Comparison of ENCODE assay signal across 17 mouse cellular contexts in the genomic region with DNA sequence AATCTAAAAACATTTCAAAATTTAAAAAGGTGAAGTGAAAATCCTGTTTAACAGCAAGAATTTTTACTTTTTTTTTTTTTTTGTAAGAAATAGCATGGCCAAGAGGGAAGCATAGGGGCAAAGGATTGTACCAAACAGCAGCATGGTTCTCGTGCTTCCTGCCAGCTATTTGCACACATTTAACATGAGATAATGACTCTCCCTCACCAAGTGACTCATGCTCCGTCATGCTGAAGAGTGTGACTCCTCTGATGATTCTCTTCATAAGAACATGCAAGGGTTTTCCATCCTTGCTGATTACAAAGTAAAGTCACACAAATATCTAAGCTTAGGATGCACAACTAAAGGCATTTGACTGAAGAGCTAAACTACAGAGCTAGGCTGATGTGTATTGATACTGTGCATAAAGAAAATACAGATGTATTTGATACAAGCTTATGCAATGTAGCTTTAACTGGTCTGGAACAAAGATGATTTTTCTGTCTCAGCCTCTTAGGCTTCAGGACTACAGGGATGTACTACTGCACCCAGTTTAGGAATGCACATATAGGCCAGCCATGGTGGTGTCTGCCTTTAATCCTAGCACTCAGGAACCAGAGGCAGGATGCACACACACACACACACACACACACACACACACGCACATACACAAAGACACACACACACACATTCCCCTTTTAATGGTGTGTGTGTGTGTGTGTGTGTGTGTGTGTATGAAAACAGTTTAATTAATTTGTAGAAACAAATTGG. TPM values are rescaled to one million over a fixed set of nuclear protein-coding genes. Genes with fewer than 3 reads are reported as not detected.
DNase-seq lines count a peak whose midpoint lies in the region; ATAC-seq and TF ChIP-seq lines count a peak whose summit lies in the region.
"Had no signal": no experiment of that assay in that cellular context is flagged by ENCODE, and none has a peak within 500 bp of the region (broad histone marks: within the 10 kb centered on the region; RNA-seq: fewer than 3 reads in every experiment).

No protein-coding gene starts in this region.

- no peak overlapping the region for H3K4me2 ChIP-seq in liver, embryonic 13.5 days
- no peak overlapping the region for H3K4me2 ChIP-seq in liver, embryonic 11.5 days
- H3K4me2 ChIP-seq in lung, postnatal 0 days (replicated peaks; ENCODE audit: low read depth, low read length) = no peak overlapping the region
- H3K4me2 ChIP-seq: embryonic facial prominence, embryonic 13.5 days had no signal

- 39% methylated on average over 3 of the region's 3 CpGs for WGBS in liver, embryonic 13.5 days (ENCODE audit: insufficient replicate concordance)
- 62% methylated on average over 3 of the region's 3 CpGs for WGBS in liver, embryonic 11.5 days
- WGBS in macrophage (ENCODE audit: missing documents) = 40% methylated on average over 2 of the region's 3 CpGs
- 64% methylated on average over 3 of the region's 3 CpGs for WGBS in lung, postnatal 0 days

- DNase-seq in liver, embryonic 13.5 days = no peak
- DNase-seq in liver, embryonic 11.5 days (ENCODE audit: low spot score) = no peak
- DNase-seq in 416B (ENCODE audit: low read depth) = peak; percentile 4
- peak; percentile 62 to 65 for DNase-seq in CD8-positive naive resting alpha-beta T cell, adult 2 months (ENCODE audit: low read depth in 2 of 2, low spot score in 2 of 2)
- DNase-seq in embryo, embryonic 9.5 days (ENCODE audit: extremely low spot score) = no peak
- no peak for DNase-seq in lung, postnatal 0 days (ENCODE audit: low spot score)
- DNase-seq: cerebellum, adult 2 months; heart, adult 18-20 months; kidney, adult 8-10 months; layer of hippocampus, adult 9-11 months; lung, postnatal 10 days; right cerebral cortex, postnatal 4 days had no signal

- no peaks in the 10 kb centered on the region for H3K9me3 ChIP-seq in liver, embryonic 13.5 days (replicated peaks)
- H3K9me3 ChIP-seq in liver, embryonic 11.5 days (ENCODE audit: control insufficient read depth, low read length) = no peaks in the 10 kb centered on the region
- H3K9me3 ChIP-seq in lung, postnatal 0 days (ENCODE audit: low read length) = no peaks in the 10 kb centered on the region
- H3K9me3 ChIP-seq: embryonic facial prominence, embryonic 13.5 days; G1E; limb, embryonic 10.5 days had no signal

- no peak for TF ChIP-seq EP300 in lung, postnatal 0 days (IDR thresholded peaks at IDR 0.05)

- peaks cover 52% of the 10 kb centered on the region for H3K79me2 ChIP-seq in macrophage (ENCODE audit: inconsistent target)

- peak; percentile 54 for ATAC-seq in liver, embryonic 13.5 days (ENCODE audit: low read depth)
- no peak for ATAC-seq in liver, embryonic 11.5 days (replicated peaks; ENCODE audit: low FRiP score)
- no peak for ATAC-seq in lung, postnatal 0 days

- H3K9ac ChIP-seq in liver, embryonic 13.5 days = no peak overlapping the region
- H3K9ac ChIP-seq in liver, embryonic 11.5 days (ENCODE audit: low read depth, low read length) = no peak overlapping the region
- no peak overlapping the region for H3K9ac ChIP-seq in lung, postnatal 0 days (replicated peaks; ENCODE audit: low read depth)
- H3K9ac ChIP-seq: embryonic facial prominence, embryonic 13.5 days had no signal

- no peak overlapping the region for H3K27ac ChIP-seq in liver, embryonic 13.5 days
- no peak overlapping the region for H3K27ac ChIP-seq in liver, embryonic 11.5 days (ENCODE audit: low read depth, low read length)
- H3K27ac ChIP-seq in macrophage = peak overlapping the region; percentile 90
- H3K27ac ChIP-seq in lung, postnatal 0 days (ENCODE audit: low read length) = no peak overlapping the region
- H3K27ac ChIP-seq: embryonic facial prominence, embryonic 13.5 days; limb, embryonic 10.5 days had no signal

- no peaks in the 10 kb centered on the region for H3K36me3 ChIP-seq in liver, embryonic 13.5 days
- no peaks in the 10 kb centered on the region for H3K36me3 ChIP-seq in liver, embryonic 11.5 days (ENCODE audit: control insufficient read depth, insufficient read depth, low read length)
- H3K36me3 ChIP-seq in macrophage (ENCODE audit: inconsistent target) = no peaks in the 10 kb centered on the region
- no peaks in the 10 kb centered on the region for H3K36me3 ChIP-seq in lung, postnatal 0 days (ENCODE audit: insufficient read depth, low read length)
- H3K36me3 ChIP-seq: embryonic facial prominence, embryonic 13.5 days; G1E; limb, embryonic 10.5 days had no signal

- H3K4me1 ChIP-seq in liver, embryonic 13.5 days (replicated peaks) = 0 out of 2 replicates have a peak, but pooled peaks cover 3% of the 10 kb centered on the region
- no peaks in the 10 kb centered on the region for H3K4me1 ChIP-seq in liver, embryonic 11.5 days (replicated peaks; ENCODE audit: control insufficient read depth, insufficient read depth, low read length)
- H3K4me1 ChIP-seq in lung, postnatal 0 days (ENCODE audit: insufficient read depth, low read depth, low read length) = no peaks in the 10 kb centered on the region; the same call in 1 of the 2 replicates
- H3K4me1 ChIP-seq: embryonic facial prominence, embryonic 13.5 days; limb, embryonic 10.5 days had no signal

- H3K27me3 ChIP-seq in liver, embryonic 13.5 days = no peaks in the 10 kb centered on the region
- no peaks in the 10 kb centered on the region for H3K27me3 ChIP-seq in liver, embryonic 11.5 days (replicated peaks; ENCODE audit: control insufficient read depth, insufficient read depth, low read length)
- H3K27me3 ChIP-seq in lung, postnatal 0 days (replicated peaks; ENCODE audit: insufficient read depth, low read length) = no peaks in the 10 kb centered on the region
- H3K27me3 ChIP-seq: embryonic facial prominence, embryonic 13.5 days had no signal

- TF ChIP-seq CTCF in lung, postnatal 0 days (IDR thresholded peaks at IDR 0.05) = no peak

- H3K4me3 ChIP-seq in liver, embryonic 13.5 days (replicated peaks) = no peak overlapping the region
- H3K4me3 ChIP-seq in liver, embryonic 11.5 days (ENCODE audit: low read depth, low read length) = no peak overlapping the region
- peak overlapping the region; percentile 43 for H3K4me3 ChIP-seq in macrophage (ENCODE audit: inconsistent target)
- no peak overlapping the region for H3K4me3 ChIP-seq in lung, postnatal 0 days (ENCODE audit: low read depth, low read length)
- H3K4me3 ChIP-seq: embryonic facial prominence, embryonic 13.5 days; limb, embryonic 10.5 days; myocyte had no signal

RNA-seq across cellular contexts. Expression of a gene that starts 1.6 kb away (rescaled TPM):
- 0.22 and 0.36 TPM in 2 replicates for polyA plus RNA-seq in liver, embryonic 13.5 days (2015; fragmentation: Nextera tagmentation; extraction: Ambion mirVana)
- polyA plus RNA-seq in liver, embryonic 11.5 days (2014; fragmentation: Nextera tagmentation; extraction: Ambion mirVana) = 0.14 and 0.38 TPM in 2 replicates
- total RNA-seq in macrophage (2018; cell fraction: chromatin; rRNA removed) = 100 to 1,000 TPM in 10 of 26 experiments, 10 to 100 TPM in 15, 1 to 10 TPM in 1; 8.1 to 227 (median 45.6) TPM
- total RNA-seq in macrophage (2018; cell fraction: cytosol; rRNA removed) = 100 to 1,000 TPM in 9 of 26 experiments, 10 to 100 TPM in 14, 1 to 10 TPM in 3; 8.7 to 154 (median 56.6) TPM
- total RNA-seq in macrophage (2018; cell fraction: nucleus; rRNA removed) = 100 to 1,000 TPM in 11 of 26 experiments, 10 to 100 TPM in 15; 17.0 to 211 (median 48.1) TPM
- polyA plus RNA-seq in macrophage (2018) = 63.7 to 256 TPM (median 96.3 TPM) in 3 replicates
- polyA plus RNA-seq in lung, postnatal 0 days (2015; fragmentation: Nextera tagmentation; extraction: Ambion mirVana) = 0.74 and 0.76 TPM in 2 replicates
- polyA plus RNA-seq: embryonic facial prominence, embryonic 13.5 days; G1E; limb, embryonic 10.5 days; myocyte had no signal

Comparison
In these comparisons a context has a peak if more than half of its experiments do, and no peak if none do; other contexts are left out.
1. DNase-seq: peak in 416B (single experiment) and CD8-positive naive resting alpha-beta T cell, adult 2 months (2 of 2); none in liver, embryonic 13.5 days (single experiment), liver, embryonic 11.5 days (single experiment), embryo, embryonic 9.5 days (single experiment) and lung, postnatal 0 days (single experiment).
2. RNA of a gene that starts 1.6 kb away (polyA plus RNA-seq): 63.7 to 256 TPM in macrophage; 0.74 to 0.76 TPM in lung, postnatal 0 days, 0.14 to 0.38 TPM in liver, embryonic 11.5 days and 0.22 to 0.36 TPM in liver, embryonic 13.5 days; every median in the first group is over 10 times any median in the second.